Mouse (Mus musculus) heart, embryonic 13.5 days (tissue): ENCODE measurements around the gene Gabpb1. TPM values are rescaled to one million over a fixed set of nuclear protein-coding genes. Genes with fewer than 3 reads are reported as not detected.
A peak's percentile ranks its signal among the peaks of the same experiment; 100 is the strongest.

Source experiments
- ATAC-seq: fragments of 200-750 bp; cut with Nextera tagmentation; 2 replicates; pipeline ENCODE4 v1.8.0; 2017; ENCODE audit warnings: moderate TSS enrichment; ENCODE audit not compliant: insufficient number of reproducible peaks, low FRiP score, low TSS enrichment; ENCODE audit errors: extremely low read depth
- H3K27ac ChIP-seq: fragments of 300-500 bp; sonication (generic); replicated peaks from 2 replicates; pipeline ENCODE4 v1.5.1; 2015; ENCODE audit warnings: moderate library complexity, mild to moderate bottlenecking, inconsistent platforms
- H3K27me3 ChIP-seq: fragments of 300-500 bp; sonication (generic); replicated peaks from 2 replicates; pipeline ENCODE4 v1.6.1; 2015; ENCODE audit warnings: mild to moderate bottlenecking, inconsistent platforms
- H3K36me3 ChIP-seq: fragments of 300-500 bp; sonication (generic); 2 replicates; pipeline ENCODE4 v1.6.1; 2015; ENCODE audit warnings: mild to moderate bottlenecking, inconsistent platforms
- H3K4me1 ChIP-seq: fragments of 300-500 bp; sonication (generic); 2 replicates; pipeline ENCODE4 v1.6.1; 2015; ENCODE audit warnings: inconsistent platforms
- H3K4me2 ChIP-seq: fragments of 300-500 bp; sonication (generic); 2 replicates; pipeline ENCODE4 v1.6.1; 2015; ENCODE audit warnings: inconsistent platforms, mild to moderate bottlenecking, moderate library complexity
- H3K4me3 ChIP-seq: fragments of 300-500 bp; sonication (generic); 2 replicates; pipeline ENCODE4 v1.5.1; 2015; ENCODE audit warnings: moderate library complexity, mild to moderate bottlenecking, inconsistent platforms
- H3K9ac ChIP-seq: fragments of 300-500 bp; sonication (generic); 2 replicates; pipeline ENCODE4 v1.6.1; 2015; ENCODE audit warnings: inconsistent platforms, mild to moderate bottlenecking, moderate library complexity
- H3K9me3 ChIP-seq: fragments of 300-500 bp; sonication (generic); 2 replicates; pipeline ENCODE4 v1.6.1; 2016; ENCODE audit warnings: inconsistent platforms
- WGBS: fragments of 180-500 bp; shearing (Covaris S2); methylation state at CpG from one replicate; pipeline ENCODE4 v1.1.7; 2015; ENCODE audit warnings: mixed read lengths; 5-methylcytosine and 5-hydroxymethylcytosine counted together
- polyA plus RNA-seq: library from polyadenylated mRNA; unstranded; fragments of >200 nt; fragmentation: Nextera tagmentation; extraction: Ambion mirVana; gene quantifications from 2 replicates; pipeline ENCODE4 v1.2.1, GENCODE M21; 2015

The Gabpb1 gene
- polyA plus RNA-seq, 1 experiment from 2014 or later: 31.6 TPM

DNA sequence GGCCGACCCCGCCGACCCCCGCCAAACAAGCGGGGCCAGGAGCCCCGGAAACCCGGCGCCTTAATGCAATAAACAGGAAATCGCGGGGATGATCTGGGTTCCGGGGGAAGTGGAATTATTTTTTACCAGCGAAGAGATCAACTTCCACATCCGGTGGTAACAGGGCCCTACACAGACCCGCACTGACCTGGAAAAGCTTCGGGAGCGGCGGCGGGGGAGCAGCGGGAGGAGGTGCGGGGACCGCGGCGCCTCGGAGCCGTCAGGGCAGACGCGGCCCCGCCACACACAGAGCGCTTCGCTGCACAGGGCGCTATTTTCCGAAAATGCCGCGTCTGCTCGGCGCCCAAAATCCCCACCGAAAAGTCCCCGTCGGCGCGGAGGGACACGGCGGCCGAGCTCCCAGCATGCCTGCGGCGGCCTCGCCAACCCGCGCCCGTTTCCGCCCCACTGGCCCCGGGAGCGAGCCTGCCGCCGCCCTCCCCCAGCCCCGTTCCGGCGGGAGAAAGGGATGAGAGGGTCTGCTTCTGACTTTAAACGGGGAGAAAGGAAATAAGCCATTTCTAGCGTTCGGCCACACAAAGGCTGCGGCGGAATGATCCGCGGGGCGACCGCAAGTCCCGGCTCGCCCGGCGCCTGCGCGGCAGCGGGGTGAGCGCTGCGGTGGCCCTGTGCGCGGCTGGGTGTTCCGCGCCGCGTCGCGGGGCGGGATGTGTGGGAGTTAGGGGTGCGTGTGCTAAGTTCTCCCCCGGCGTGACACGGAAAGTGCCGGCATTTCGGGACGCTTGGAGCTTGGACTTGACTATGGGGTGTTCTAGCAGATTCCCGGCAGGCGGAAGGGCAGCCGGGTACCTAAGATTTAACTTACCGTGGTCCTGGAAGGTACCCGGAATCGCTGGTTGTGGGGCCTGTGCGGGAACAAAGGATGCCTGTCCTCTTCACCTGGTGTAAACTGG, 692 bp downstream of the Gabpb1 start:
- ATAC-seq: peak; percentile 68
- Histone ChIP-seq H3K4me1 (peaks cover 44% of the 10 kb centered on the region), H3K9ac (peak overlapping the region; percentile 97), H3K4me3 (peak overlapping the region; percentile 97), H3K36me3 (peaks cover 18% of the 10 kb centered on the region), H3K27ac (peak overlapping the region; percentile 100), H3K4me2 (peak overlapping the region; percentile 85), H3K9me3 (no peaks in the 10 kb centered on the region), H3K27me3 (no peaks in the 10 kb centered on the region)
- WGBS: under 1% methylated on average over 99 of the region's 99 CpGs

DNA sequence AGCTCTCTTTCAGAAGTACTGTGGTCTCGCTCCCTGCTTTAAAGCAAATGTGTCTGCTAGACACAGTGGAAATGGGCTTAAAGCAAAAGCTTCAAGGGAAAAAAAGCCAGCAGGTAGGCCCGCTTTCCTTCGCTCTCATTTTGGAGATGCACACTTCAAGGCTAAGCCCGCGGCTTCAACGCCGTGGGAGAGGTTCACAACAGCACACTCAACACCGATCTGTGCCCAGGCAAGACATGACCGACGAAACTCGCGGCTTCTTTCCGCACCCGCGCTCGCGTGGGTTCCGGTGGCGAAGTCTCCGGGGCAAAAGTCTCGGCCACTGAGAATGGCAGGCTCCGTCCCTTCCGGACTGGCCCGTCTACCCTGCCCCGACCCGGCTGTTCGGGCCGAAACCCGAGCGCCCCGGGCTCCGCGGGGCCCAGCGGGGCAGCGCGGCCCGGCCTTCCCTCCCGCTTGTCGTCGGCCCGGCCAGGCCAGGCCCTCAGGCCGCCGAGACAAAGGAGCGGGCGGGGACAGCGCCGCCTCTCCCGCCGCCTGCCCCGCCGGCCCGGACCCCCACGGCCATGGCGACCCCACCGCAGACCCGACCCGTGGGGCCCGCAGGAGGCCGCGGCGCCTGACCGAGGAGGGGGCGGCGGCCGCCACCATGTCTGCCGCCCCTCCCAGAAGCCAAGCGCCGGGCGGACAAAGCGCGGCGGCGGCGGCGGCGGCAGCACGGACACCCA, 1.5 kb downstream of the Gabpb1 start:
- H3K4me3 ChIP-seq: peak overlapping the region; percentile 97
- H3K27me3 ChIP-seq: no peaks in the 10 kb centered on the region
- ATAC-seq: peak; percentile 71
- peak overlapping the region; percentile 85 for H3K4me2 ChIP-seq
- under 1% methylated on average over 76 of the region's 77 CpGs for WGBS
- H3K4me1 ChIP-seq: peaks cover 44% of the 10 kb centered on the region
- no peaks in the 10 kb centered on the region for H3K9me3 ChIP-seq
- H3K36me3 ChIP-seq: peaks cover 13% of the 10 kb centered on the region
- H3K9ac ChIP-seq: peak overlapping the region; percentile 97
- peak overlapping the region; percentile 100 for H3K27ac ChIP-seq

DNA sequence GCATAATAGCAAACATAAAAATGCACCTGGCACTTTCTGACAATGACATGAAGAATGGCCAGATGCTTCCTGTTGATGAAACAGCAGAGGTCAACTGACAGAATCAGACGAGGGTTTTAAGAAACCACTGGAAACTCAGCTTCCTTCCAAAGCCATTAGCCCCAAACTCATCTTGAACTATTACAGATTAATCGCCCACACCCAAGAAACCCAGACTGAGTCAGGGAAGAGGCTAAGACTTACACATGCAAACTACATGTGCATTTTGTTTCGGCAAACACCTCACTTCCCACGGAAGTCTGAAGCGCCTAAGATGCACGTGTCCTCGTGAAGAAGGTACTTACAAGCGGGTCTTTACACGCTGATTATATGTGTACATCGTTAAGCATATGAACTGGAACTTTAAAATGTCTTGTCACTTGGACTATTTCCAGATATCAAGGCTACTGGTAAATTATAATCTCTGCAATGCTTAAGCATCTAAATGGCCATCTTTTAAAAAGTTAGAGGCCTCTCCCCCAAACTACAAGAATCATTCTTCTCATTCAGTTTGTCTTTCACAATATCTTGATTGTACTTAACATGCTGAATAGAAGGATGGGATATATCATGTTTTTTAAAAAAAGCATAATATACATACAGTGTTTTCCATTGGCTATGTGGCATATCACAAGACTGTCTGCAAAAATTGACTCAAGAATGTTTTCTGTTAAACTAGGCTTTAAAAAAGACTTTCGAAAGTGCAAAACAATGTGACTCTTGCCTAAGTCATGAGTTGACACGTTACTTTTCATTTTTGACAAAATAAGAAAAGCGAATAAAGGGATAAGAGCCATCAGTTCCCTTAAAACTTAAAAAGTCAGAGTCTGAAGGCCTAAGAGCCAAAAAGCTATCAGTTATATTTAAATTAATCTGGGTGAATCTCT, 2.6 kb downstream of the Gabpb1 start:
- no peak for ATAC-seq
- Histone ChIP-seq H3K9ac (peak overlapping the region; percentile 97), H3K4me2 (peak overlapping the region; percentile 85), H3K36me3 (peaks cover 8% of the 10 kb centered on the region; the same call in 1 of the 2 replicates), H3K27ac (peak overlapping the region; percentile 100), H3K9me3 (no peaks in the 10 kb centered on the region), H3K27me3 (no peaks in the 10 kb centered on the region), H3K4me1 (peaks cover 44% of the 10 kb centered on the region), H3K4me3 (peak overlapping the region; percentile 97)
- 59% methylated on average over 13 of the region's 13 CpGs for WGBS

DNA sequence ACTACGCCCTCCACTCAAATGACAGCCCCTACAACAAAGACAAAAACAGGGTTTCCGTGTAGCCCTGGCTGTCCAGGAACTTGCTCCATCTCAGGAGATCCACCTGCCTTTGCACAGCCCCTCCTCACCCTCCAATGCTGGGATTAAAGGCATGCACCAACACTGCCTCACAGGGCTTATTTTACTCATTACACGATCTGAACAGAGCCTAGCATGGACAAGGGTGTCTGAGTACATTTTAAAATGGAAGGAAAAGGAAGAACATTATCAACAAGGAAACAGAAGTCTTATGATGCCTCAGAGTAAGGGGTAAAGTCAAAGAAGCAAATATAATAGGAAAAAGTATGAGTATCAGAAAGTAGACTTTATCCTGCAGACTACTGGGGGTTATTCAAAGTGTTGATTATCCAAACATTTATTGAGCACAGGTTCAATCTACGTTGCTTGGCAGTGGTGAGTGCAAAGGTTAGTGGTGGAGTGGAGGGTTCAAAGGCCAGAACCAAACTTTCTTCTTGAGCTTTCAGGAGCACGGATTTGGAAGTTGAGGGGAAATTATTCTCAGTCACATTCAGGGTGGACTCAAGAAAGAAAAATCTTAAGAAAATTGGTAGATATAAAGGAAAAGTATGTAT, 7.4 kb downstream of the Gabpb1 start:
- Histone ChIP-seq H3K9ac (no peak overlapping the region), H3K4me2 (no peak overlapping the region), H3K4me3 (no peak overlapping the region), H3K36me3 (peaks cover 6% of the 10 kb centered on the region; the same call in 1 of the 2 replicates), H3K27ac (no peak overlapping the region), H3K4me1 (peaks cover 23% of the 10 kb centered on the region), H3K9me3 (no peaks in the 10 kb centered on the region), H3K27me3 (no peaks in the 10 kb centered on the region)
- WGBS: 87% methylated on average over 5 of the region's 5 CpGs
- ATAC-seq: no peak

DNA sequence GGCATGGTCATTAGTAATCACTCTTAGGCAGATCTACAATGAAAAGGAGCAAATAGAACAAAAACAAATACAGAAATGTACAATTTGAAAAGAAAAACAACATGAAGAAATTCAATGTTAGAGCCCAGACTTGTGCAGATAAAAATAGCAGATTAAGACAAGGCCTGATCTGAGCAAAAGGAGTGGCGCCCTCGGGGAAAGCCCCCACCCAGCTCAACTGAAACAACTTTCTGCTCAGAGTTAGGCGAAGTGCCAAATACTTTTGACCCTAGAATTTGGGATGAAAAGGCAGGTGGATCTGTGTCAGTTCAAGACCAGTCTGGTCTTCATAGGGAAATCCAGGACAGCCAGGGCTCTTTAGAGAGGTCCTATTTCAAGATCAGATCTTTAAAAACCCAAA, 10.2 kb downstream of the Gabpb1 start:
- WGBS: 80% methylated on average over 3 of the region's 3 CpGs
- no peak for ATAC-seq
- H3K27me3 ChIP-seq: no peaks in the 10 kb centered on the region
- no peaks in the 10 kb centered on the region for H3K9me3 ChIP-seq
- no peak overlapping the region for H3K27ac ChIP-seq
- H3K4me3 ChIP-seq: no peak overlapping the region
- H3K4me2 ChIP-seq: no peak overlapping the region
- no peak overlapping the region for H3K9ac ChIP-seq
- peaks cover 6% of the 10 kb centered on the region; the same call in 1 of the 2 replicates for H3K36me3 ChIP-seq
- H3K4me1 ChIP-seq: no peaks in the 10 kb centered on the region

DNA sequence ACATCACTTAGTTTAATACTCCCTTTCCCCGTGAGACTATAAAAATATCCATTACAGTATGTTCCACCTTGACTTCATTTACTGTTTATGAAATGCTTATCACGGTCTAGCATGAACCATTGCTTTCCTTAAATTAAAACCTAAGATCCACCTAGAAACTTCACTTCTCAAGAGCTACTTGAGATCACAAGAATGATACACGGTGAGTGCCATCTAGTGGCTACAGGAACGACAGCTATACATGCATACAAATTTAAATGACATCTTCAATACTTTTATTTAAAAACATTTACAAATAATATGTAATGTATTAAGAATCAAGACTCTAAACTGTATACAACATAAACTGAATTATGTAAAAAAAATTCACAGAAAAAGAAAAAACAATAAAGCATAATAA, 12.7 kb downstream of the Gabpb1 start:
- H3K4me1 ChIP-seq: no peaks in the 10 kb centered on the region
- H3K9ac ChIP-seq: no peak overlapping the region
- ATAC-seq: no peak
- H3K27me3 ChIP-seq: no peaks in the 10 kb centered on the region
- H3K36me3 ChIP-seq: peaks cover 4% of the 10 kb centered on the region; the same call in 1 of the 2 replicates
- H3K4me3 ChIP-seq: no peak overlapping the region
- WGBS: 43% methylated on average over 4 of the region's 4 CpGs
- no peaks in the 10 kb centered on the region for H3K9me3 ChIP-seq
- H3K27ac ChIP-seq: no peak overlapping the region
- H3K4me2 ChIP-seq: no peak overlapping the region

DNA sequence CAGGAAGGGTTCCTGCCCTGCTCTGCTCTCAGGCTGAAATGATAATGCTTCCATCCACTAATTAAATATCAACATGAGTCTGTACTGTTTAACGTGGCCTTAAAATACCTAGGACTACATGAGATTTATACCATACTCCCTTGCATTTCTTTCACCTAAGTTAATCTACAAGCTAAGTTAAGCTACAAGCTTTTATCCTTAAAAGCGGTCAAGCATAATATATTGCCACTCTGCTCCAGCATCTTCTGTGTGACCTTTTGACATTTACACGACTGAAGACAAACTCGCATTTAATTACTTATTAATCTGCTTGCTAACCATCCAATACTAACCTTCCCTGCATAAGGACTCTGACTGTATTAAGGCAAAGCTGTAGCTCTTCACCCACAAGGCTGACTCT, 23.2 kb downstream of the Gabpb1 start:
- H3K27me3 ChIP-seq: no peaks in the 10 kb centered on the region
- H3K9ac ChIP-seq: no peak overlapping the region
- ATAC-seq: no peak
- WGBS: 86% methylated on average over 4 of the region's 4 CpGs
- H3K36me3 ChIP-seq: peaks cover 72% of the 10 kb centered on the region
- no peak overlapping the region for H3K27ac ChIP-seq
- no peak overlapping the region for H3K4me3 ChIP-seq
- no peak overlapping the region for H3K4me2 ChIP-seq
- H3K9me3 ChIP-seq: no peaks in the 10 kb centered on the region
- H3K4me1 ChIP-seq: no peaks in the 10 kb centered on the region

DNA sequence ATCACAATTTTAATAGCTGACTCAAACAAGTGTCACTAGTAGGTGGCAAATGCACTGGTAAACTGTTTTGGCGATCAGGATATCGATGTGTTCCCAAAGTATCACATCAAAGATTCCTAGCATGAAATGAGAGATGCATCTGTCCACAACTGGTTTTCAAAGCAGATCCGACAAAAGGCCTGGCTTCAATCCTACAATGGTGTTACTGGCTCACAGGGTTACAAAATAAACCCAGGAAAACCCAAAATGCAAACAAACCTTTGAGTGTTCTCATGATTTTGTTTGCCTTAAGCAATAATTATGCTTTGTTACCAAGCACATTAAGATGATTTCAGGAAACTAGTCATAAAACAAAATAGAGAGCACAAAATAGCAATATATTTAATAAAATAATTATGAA, 28.4 kb downstream of the Gabpb1 start:
- 93% methylated on average over 3 of the region's 3 CpGs for WGBS
- Histone ChIP-seq H3K9ac (no peak overlapping the region), H3K4me1 (no peaks in the 10 kb centered on the region), H3K36me3 (peaks cover 83% of the 10 kb centered on the region), H3K27ac (no peak overlapping the region), H3K4me3 (no peak overlapping the region), H3K27me3 (no peaks in the 10 kb centered on the region), H3K4me2 (no peak overlapping the region), H3K9me3 (no peaks in the 10 kb centered on the region)
- ATAC-seq: no peak

DNA sequence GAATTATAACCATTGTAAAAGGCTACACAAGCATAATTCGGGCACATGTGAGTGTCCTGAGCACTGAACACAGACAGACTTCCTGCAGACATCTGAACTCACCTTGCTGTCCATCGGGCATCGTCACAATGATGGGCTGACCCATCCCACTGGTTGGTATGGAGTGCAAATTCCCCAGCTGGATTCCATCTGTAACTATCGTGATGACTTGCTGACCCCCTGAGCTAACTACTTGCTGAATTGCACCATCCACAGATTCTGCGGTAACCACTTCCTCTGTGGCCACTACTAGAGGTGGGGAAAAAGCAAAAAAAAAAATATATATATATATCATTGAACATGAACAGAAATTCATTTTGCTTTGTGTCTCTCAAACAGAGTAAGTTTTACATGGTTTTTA, 29.7 kb downstream of the Gabpb1 start:
- Histone ChIP-seq H3K27ac (no peak overlapping the region), H3K36me3 (peaks cover 79% of the 10 kb centered on the region), H3K9ac (no peak overlapping the region), H3K9me3 (no peaks in the 10 kb centered on the region), H3K4me3 (no peak overlapping the region), H3K4me1 (no peaks in the 10 kb centered on the region), H3K27me3 (no peaks in the 10 kb centered on the region), H3K4me2 (no peak overlapping the region)
- WGBS: 89% methylated on average over 5 of the region's 5 CpGs
- ATAC-seq: no peak

DNA sequence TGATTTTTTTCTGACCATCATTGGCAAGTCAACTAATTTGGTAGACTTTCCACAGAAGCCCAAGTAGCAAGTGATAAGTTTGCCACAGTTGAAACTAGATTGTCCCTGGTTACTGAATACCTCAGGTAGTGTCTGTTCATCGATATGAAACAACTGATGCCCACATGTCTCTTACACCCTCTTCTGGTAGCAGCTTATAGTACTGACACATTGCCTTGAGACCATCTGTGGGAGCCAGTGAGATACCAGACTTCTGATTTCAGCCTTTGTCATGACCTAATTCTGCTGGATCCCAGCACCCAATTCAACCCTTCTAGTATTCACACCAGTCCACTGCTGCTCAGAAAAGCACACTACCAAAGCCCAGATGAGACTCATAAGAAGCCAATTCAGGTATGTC, 31.4 kb downstream of the Gabpb1 start:
- Histone ChIP-seq H3K4me1 (no peaks in the 10 kb centered on the region), H3K36me3 (peaks cover 82% of the 10 kb centered on the region), H3K9me3 (peaks cover 5% of the 10 kb centered on the region; the same call in 1 of the 2 replicates), H3K9ac (no peak overlapping the region), H3K27ac (no peak overlapping the region), H3K27me3 (no peaks in the 10 kb centered on the region), H3K4me2 (no peak overlapping the region), H3K4me3 (no peak overlapping the region)
- ATAC-seq: no peak
- 82% methylated on average over 1 of the region's 1 CpGs for WGBS
